Mouse (Mus musculus): ENCODE results near the gene Nt5c2. TPM values are rescaled to one million over a fixed set of nuclear protein-coding genes. Genes with fewer than 3 reads are reported as not detected.

Nt5c2 gene
- total and polyA plus RNA-seq, 3 experiments, result 17.0 to 158 (median 148) TPM

- no peak for DNase-seq (ENCODE audit: low spot score)
- Histone ChIP-seq H3K36me3 (replicated peaks) (no peaks in the 10 kb centered on the region), H3K4me1 (ENCODE audit: insufficient read depth, low read depth, low read length) (peaks cover 44% of the 10 kb centered on the region), H3K4me3 (ENCODE audit: low read depth, low read length) (no peak overlapping the region), H3K9me3 (replicated peaks) (no peaks in the 10 kb centered on the region), H3K27me3 (ENCODE audit: insufficient read depth, low read length) (peaks cover 4% of the 10 kb centered on the region; the same call in 1 of the 2 replicates)
- ATAC-seq (ENCODE audit: extremely low read depth, insufficient number of reproducible peaks, low FRiP score, poor library complexity, severe bottlenecking), result no peak
- TF ChIP-seq GATA2 (IDR thresholded peaks at IDR 0.05; ENCODE audit: borderline replicate concordance, low read depth, low read length) (no peak), GATA1 (IDR thresholded peaks at IDR 0.05; ENCODE audit: borderline replicate concordance, low read length) (no peak), POLR2AphosphoS5 (IDR thresholded peaks at IDR 0.05; ENCODE audit: insufficient replicate concordance, low read depth, low read length) (no peak), CTCF (IDR thresholded peaks at IDR 0.05; ENCODE audit: low read depth, low read length) (no peak), TAL1 (conservative IDR thresholded peaks at IDR 0.05; ENCODE audit: low read depth, low read length) (no peak)
Measured at GRCm38 (mm10) chr19:46975565-46975964, 39.4 kb downstream of the Nt5c2 start.

GRCm38 (mm10) chr19:46972159-46972558 lies 42.8 kb downstream of the Nt5c2 start:
- Histone ChIP-seq H3K27me3 (ENCODE audit: insufficient read depth, low read length) (no peaks in the 10 kb centered on the region), H3K9me3 (replicated peaks) (no peaks in the 10 kb centered on the region), H3K4me1 (ENCODE audit: insufficient read depth, low read depth, low read length) (peaks cover 49% of the 10 kb centered on the region), H3K36me3 (replicated peaks) (no peaks in the 10 kb centered on the region), H3K4me3 (ENCODE audit: low read depth, low read length) (no peak overlapping the region)
- DNase-seq (ENCODE audit: low spot score) (no peak), ATAC-seq (ENCODE audit: extremely low read depth, insufficient number of reproducible peaks, low FRiP score, poor library complexity, severe bottlenecking) (no peak)
- TF ChIP-seq TAL1 (conservative IDR thresholded peaks at IDR 0.05; ENCODE audit: low read depth, low read length) (no peak), CTCF (IDR thresholded peaks at IDR 0.05; ENCODE audit: low read depth, low read length) (no peak), GATA2 (IDR thresholded peaks at IDR 0.05; ENCODE audit: borderline replicate concordance, low read depth, low read length) (no peak), POLR2AphosphoS5 (IDR thresholded peaks at IDR 0.05; ENCODE audit: insufficient replicate concordance, low read depth, low read length) (no peak), GATA1 (IDR thresholded peaks at IDR 0.05; ENCODE audit: borderline replicate concordance, low read length) (no peak)

GRCm38 (mm10) chr19:46971712-46972111 lies 43.2 kb downstream of the Nt5c2 start:
- Histone ChIP-seq H3K9me3 (replicated peaks) (no peaks in the 10 kb centered on the region), H3K36me3 (replicated peaks) (no peaks in the 10 kb centered on the region), H3K4me1 (ENCODE audit: insufficient read depth, low read depth, low read length) (peaks cover 47% of the 10 kb centered on the region), H3K4me3 (ENCODE audit: low read depth, low read length) (no peak overlapping the region), H3K27me3 (ENCODE audit: insufficient read depth, low read length) (no peaks in the 10 kb centered on the region)
- ATAC-seq (ENCODE audit: extremely low read depth, insufficient number of reproducible peaks, low FRiP score, poor library complexity, severe bottlenecking) (no peak), DNase-seq (ENCODE audit: low spot score) (no peak)
- no peak for TF ChIP-seq GATA1 (IDR thresholded peaks at IDR 0.05; ENCODE audit: borderline replicate concordance, low read length)

GRCm38 (mm10) chr19:46971051-46971689 lies 43.8 kb downstream of the Nt5c2 start:
- Histone ChIP-seq H3K9me3 (replicated peaks) (no peaks in the 10 kb centered on the region), H3K4me3 (ENCODE audit: low read depth, low read length) (no peak overlapping the region), H3K4me1 (ENCODE audit: insufficient read depth, low read depth, low read length) (peaks cover 41% of the 10 kb centered on the region), H3K36me3 (replicated peaks) (no peaks in the 10 kb centered on the region), H3K27me3 (ENCODE audit: insufficient read depth, low read length) (no peaks in the 10 kb centered on the region)
- ATAC-seq (ENCODE audit: extremely low read depth, insufficient number of reproducible peaks, low FRiP score, poor library complexity, severe bottlenecking) (no peak), DNase-seq (ENCODE audit: low spot score) (no peak)
- TF ChIP-seq GATA2 (IDR thresholded peaks at IDR 0.05; ENCODE audit: borderline replicate concordance, low read depth, low read length) (no peak), GATA1 (IDR thresholded peaks at IDR 0.05; ENCODE audit: borderline replicate concordance, low read length) (no peak), POLR2AphosphoS5 (IDR thresholded peaks at IDR 0.05; ENCODE audit: insufficient replicate concordance, low read depth, low read length) (no peak), CTCF (IDR thresholded peaks at IDR 0.05; ENCODE audit: low read depth, low read length) (no peak), TAL1 (conservative IDR thresholded peaks at IDR 0.05; ENCODE audit: low read depth, low read length) (no peak)

GRCm38 (mm10) chr19:46970121-46970729 lies 44.7 kb downstream of the Nt5c2 start:
- ATAC-seq (ENCODE audit: extremely low read depth, insufficient number of reproducible peaks, low FRiP score, poor library complexity, severe bottlenecking), result no peak

GRCm38 (mm10) chr19:46969286-46969985 lies 45.5 kb downstream of the Nt5c2 start:
- H3K4me1 ChIP-seq (ENCODE audit: insufficient read depth, low read depth, low read length), result peaks cover 38% of the 10 kb centered on the region
- no peaks in the 10 kb centered on the region for H3K27me3 ChIP-seq (ENCODE audit: insufficient read depth, low read length)
- no peaks in the 10 kb centered on the region for H3K36me3 ChIP-seq (replicated peaks)
- no peak for ATAC-seq (ENCODE audit: extremely low read depth, insufficient number of reproducible peaks, low FRiP score, poor library complexity, severe bottlenecking)
- no peak overlapping the region for H3K4me3 ChIP-seq (ENCODE audit: low read depth, low read length)
- no peak for DNase-seq (ENCODE audit: low spot score)
- no peaks in the 10 kb centered on the region for H3K9me3 ChIP-seq (replicated peaks)
- no peak for TF ChIP-seq GATA2 (IDR thresholded peaks at IDR 0.05; ENCODE audit: borderline replicate concordance, low read depth, low read length)
- TF ChIP-seq CTCF (IDR thresholded peaks at IDR 0.05; ENCODE audit: low read depth, low read length), result no peak
- no peak for TF ChIP-seq TAL1 (conservative IDR thresholded peaks at IDR 0.05; ENCODE audit: low read depth, low read length)
- no peak for TF ChIP-seq POLR2AphosphoS5 (IDR thresholded peaks at IDR 0.05; ENCODE audit: insufficient replicate concordance, low read depth, low read length)
- TF ChIP-seq GATA1 (IDR thresholded peaks at IDR 0.05; ENCODE audit: borderline replicate concordance, low read length), result no peak

More at GRCm38 (mm10) chr19:46970121-46970729, 44.7 kb downstream of the Nt5c2 start:
- Histone ChIP-seq H3K36me3 (replicated peaks) (no peaks in the 10 kb centered on the region), H3K27me3 (ENCODE audit: insufficient read depth, low read length) (no peaks in the 10 kb centered on the region), H3K9me3 (replicated peaks) (no peaks in the 10 kb centered on the region), H3K4me3 (ENCODE audit: low read depth, low read length) (no peak overlapping the region), H3K4me1 (ENCODE audit: insufficient read depth, low read depth, low read length) (peaks cover 39% of the 10 kb centered on the region)
- no peak for TF ChIP-seq CTCF (IDR thresholded peaks at IDR 0.05; ENCODE audit: low read depth, low read length)
- no peak for TF ChIP-seq TAL1 (conservative IDR thresholded peaks at IDR 0.05; ENCODE audit: low read depth, low read length)
- TF ChIP-seq GATA2 (IDR thresholded peaks at IDR 0.05; ENCODE audit: borderline replicate concordance, low read depth, low read length), result no peak
- no peak for TF ChIP-seq GATA1 (IDR thresholded peaks at IDR 0.05; ENCODE audit: borderline replicate concordance, low read length)
- no peak for TF ChIP-seq POLR2AphosphoS5 (IDR thresholded peaks at IDR 0.05; ENCODE audit: insufficient replicate concordance, low read depth, low read length)
- DNase-seq (ENCODE audit: low spot score), result no peak
